Mouse (Mus musculus): ENCODE data around the gene Stk31. TPM values are rescaled to one million over a fixed set of nuclear protein-coding genes. Genes with fewer than 3 reads are reported as not detected.
"Not testable (repeated sequence)": the region's sequence is repeated elsewhere in the genome, so short reads cannot be mapped to it uniquely, and the experiment has no call there.

Gene Stk31
- polyA plus RNA-seq, 1 experiment from 2014 or later: not detected

DNA sequence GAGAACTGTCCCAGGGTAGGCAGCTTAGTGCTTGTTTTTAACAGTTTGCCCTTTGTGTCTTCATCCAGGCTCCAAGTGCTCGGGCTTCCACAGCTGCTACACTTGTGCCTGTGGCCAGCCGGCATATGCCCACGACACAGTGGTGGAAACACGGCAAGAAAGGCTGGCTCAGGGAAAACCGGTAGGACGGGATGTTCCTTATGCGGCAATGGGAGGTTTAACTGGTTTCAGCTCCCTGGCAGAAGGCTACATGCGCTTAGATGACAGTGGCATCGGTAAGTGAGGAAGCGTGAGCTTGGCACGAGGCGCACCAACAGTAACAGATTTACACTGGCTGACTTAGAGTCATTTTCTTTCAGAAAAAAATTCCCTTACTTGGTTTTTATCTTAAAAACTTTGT, 17.1 kb upstream of the Stk31 start:
- H3K4me1 ChIP-seq (ENCODE audit: control insufficient read depth, low read depth, low read length): no peaks in the 10 kb centered on the region; the same call in 1 of the 2 replicates
- no peak overlapping the region for H3K9ac ChIP-seq (ENCODE audit: low read depth, low read length)
- no peak overlapping the region for H3K4me2 ChIP-seq (ENCODE audit: low read depth, low read length)
- H3K36me3 ChIP-seq (ENCODE audit: control insufficient read depth, insufficient read depth): no peaks in the 10 kb centered on the region
- H3K27ac ChIP-seq (ENCODE audit: low read length): no peak overlapping the region
- no peaks in the 10 kb centered on the region for H3K9me3 ChIP-seq (replicated peaks; ENCODE audit: control insufficient read depth, low read length)
- 68% methylated on average over 12 of the region's 12 CpGs for WGBS (ENCODE audit: insufficient replicate concordance)
- ATAC-seq (ENCODE audit: low read depth): no peak
- no peaks in the 10 kb centered on the region for H3K27me3 ChIP-seq (ENCODE audit: control insufficient read depth, insufficient read depth, low read depth, low read length)
- H3K4me3 ChIP-seq (ENCODE audit: low read depth, low read length): no peak overlapping the region

GRCm38 (mm10) chr6:49394276-49394675, 1.1 kb upstream of the Stk31 start:
- Histone ChIP-seq H3K4me3 (ENCODE audit: low read depth, low read length) (no peak overlapping the region), H3K4me2 (ENCODE audit: low read depth, low read length) (no peak overlapping the region), H3K4me1 (ENCODE audit: control insufficient read depth, low read depth, low read length) (no peaks in the 10 kb centered on the region), H3K36me3 (ENCODE audit: control insufficient read depth, insufficient read depth) (no peaks in the 10 kb centered on the region), H3K27me3 (ENCODE audit: control insufficient read depth, insufficient read depth, low read depth, low read length) (no peaks in the 10 kb centered on the region), H3K9me3 (replicated peaks; ENCODE audit: control insufficient read depth, low read length) (no peaks in the 10 kb centered on the region), H3K9ac (ENCODE audit: low read depth, low read length) (no peak overlapping the region), H3K27ac (ENCODE audit: low read length) (no peak overlapping the region)
- no peak for ATAC-seq (ENCODE audit: low read depth)
- WGBS (ENCODE audit: insufficient replicate concordance): 51% methylated on average over 1 of the region's 1 CpGs

- Histone ChIP-seq H3K36me3 (ENCODE audit: control insufficient read depth, insufficient read depth) (no peaks in the 10 kb centered on the region), H3K27me3 (ENCODE audit: control insufficient read depth, insufficient read depth, low read depth, low read length) (no peaks in the 10 kb centered on the region)
Observed at GRCm38 (mm10) chr6:49397466-49397865, 2.1 kb downstream of the Stk31 start.

DNA sequence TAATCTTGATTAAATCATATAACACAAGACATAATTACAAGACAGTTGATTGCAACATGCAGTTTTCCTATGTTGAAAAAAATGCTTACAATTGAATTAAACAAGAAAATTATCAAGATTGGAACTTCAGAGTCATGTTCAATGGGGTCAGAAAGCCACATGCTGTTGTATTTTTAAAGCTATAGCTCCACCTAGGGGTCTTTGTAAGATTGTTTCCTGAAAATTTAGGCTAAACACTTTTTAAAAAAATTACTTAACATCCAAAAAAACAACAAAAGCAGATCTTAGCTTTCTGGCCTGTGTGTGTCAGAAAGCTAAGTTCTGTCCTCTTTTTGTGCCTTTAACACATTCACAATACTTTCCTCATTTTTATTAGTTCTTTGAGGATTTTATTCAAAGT, 3.0 kb downstream of the Stk31 start:
- no peak overlapping the region for H3K4me2 ChIP-seq (ENCODE audit: low read depth, low read length)
- H3K4me1 ChIP-seq (ENCODE audit: control insufficient read depth, low read depth, low read length): no peaks in the 10 kb centered on the region
- H3K27ac ChIP-seq (ENCODE audit: low read length): no peak overlapping the region
- H3K9me3 ChIP-seq (replicated peaks; ENCODE audit: control insufficient read depth, low read length): no peaks in the 10 kb centered on the region
- H3K27me3 ChIP-seq (ENCODE audit: control insufficient read depth, insufficient read depth, low read depth, low read length): no peaks in the 10 kb centered on the region
- H3K36me3 ChIP-seq (ENCODE audit: control insufficient read depth, insufficient read depth): no peaks in the 10 kb centered on the region
- no peak overlapping the region for H3K4me3 ChIP-seq (ENCODE audit: low read depth, low read length)
- no peak overlapping the region for H3K9ac ChIP-seq (ENCODE audit: low read depth, low read length)
- ATAC-seq (ENCODE audit: low read depth): no peak

More at GRCm38 (mm10) chr6:49397466-49397865, 2.1 kb downstream of the Stk31 start:
- no peak for ATAC-seq (ENCODE audit: low read depth)
- no peak overlapping the region for H3K9ac ChIP-seq (ENCODE audit: low read depth, low read length)
- H3K4me2 ChIP-seq (ENCODE audit: low read depth, low read length): no peak overlapping the region
- no peaks in the 10 kb centered on the region for H3K9me3 ChIP-seq (replicated peaks; ENCODE audit: control insufficient read depth, low read length)
- H3K4me3 ChIP-seq (ENCODE audit: low read depth, low read length): no peak overlapping the region
- H3K27ac ChIP-seq (ENCODE audit: low read length): no peak overlapping the region
- H3K4me1 ChIP-seq (ENCODE audit: control insufficient read depth, low read depth, low read length): no peaks in the 10 kb centered on the region

DNA sequence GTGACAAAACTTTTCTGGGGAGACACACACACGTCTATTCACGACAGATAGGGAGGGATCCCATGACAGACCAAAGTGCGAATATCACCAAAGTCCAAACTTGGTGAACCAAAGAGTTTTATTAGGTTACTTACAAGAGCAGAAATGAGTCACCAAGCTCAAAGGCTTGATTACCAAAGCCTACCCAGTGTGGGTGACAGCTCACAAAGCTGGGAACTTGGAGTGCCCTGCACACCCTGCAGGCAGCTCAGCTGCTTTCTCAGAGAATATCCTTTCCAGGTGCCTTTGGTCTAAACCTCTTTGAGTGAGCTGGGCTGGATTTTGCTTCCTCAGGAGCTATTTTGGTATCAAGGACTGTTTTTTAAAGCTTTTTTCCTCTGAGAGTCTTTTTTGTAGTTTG, 15.4 kb downstream of the Stk31 start:
- ATAC-seq (ENCODE audit: low read depth): no peak
- no peaks in the 10 kb centered on the region for H3K36me3 ChIP-seq (ENCODE audit: control insufficient read depth, insufficient read depth)
- H3K4me2 ChIP-seq (ENCODE audit: low read depth, low read length): no peak overlapping the region
- H3K27ac ChIP-seq (ENCODE audit: low read length): no peak overlapping the region
- no peaks in the 10 kb centered on the region for H3K4me1 ChIP-seq (ENCODE audit: control insufficient read depth, low read depth, low read length)
- no peak overlapping the region for H3K4me3 ChIP-seq (ENCODE audit: low read depth, low read length)
- H3K9ac ChIP-seq (ENCODE audit: low read depth, low read length): no peak overlapping the region
- WGBS (ENCODE audit: insufficient replicate concordance): 61% methylated on average over 3 of the region's 3 CpGs
- no peaks in the 10 kb centered on the region for H3K27me3 ChIP-seq (ENCODE audit: control insufficient read depth, insufficient read depth, low read depth, low read length)
- H3K9me3 ChIP-seq (replicated peaks; ENCODE audit: control insufficient read depth, low read length): no peaks in the 10 kb centered on the region

DNA sequence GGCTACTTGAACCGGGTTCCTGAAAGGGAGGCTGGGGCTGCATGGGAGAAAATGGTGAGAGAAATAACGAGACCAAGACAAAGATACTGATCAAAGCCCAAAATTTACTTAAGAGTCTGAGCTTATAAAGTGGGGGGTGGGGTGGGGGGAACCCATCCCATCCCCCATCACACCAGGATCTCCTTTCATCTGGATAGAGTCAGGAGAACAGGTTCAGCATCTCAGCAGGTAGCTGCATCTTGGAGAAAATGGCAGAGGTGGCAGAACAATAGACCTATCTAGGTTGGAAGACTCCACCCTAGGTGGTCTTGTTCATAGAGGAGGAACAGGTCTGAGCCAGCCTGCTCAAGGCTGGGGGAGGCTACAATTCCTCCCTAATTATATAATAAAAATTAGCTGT, 17.6 kb downstream of the Stk31 start:
- H3K4me2 ChIP-seq (ENCODE audit: low read depth, low read length); H3K4me1 ChIP-seq (ENCODE audit: control insufficient read depth, low read depth, low read length); H3K27me3 ChIP-seq (ENCODE audit: control insufficient read depth, insufficient read depth, low read depth, low read length); H3K9me3 ChIP-seq (replicated peaks; ENCODE audit: control insufficient read depth, low read length); H3K9ac ChIP-seq (ENCODE audit: low read depth, low read length); ATAC-seq (ENCODE audit: low read depth); H3K36me3 ChIP-seq (ENCODE audit: control insufficient read depth, insufficient read depth); H3K27ac ChIP-seq (ENCODE audit: low read length); H3K4me3 ChIP-seq (ENCODE audit: low read depth, low read length): not testable (repeated sequence)
- WGBS (ENCODE audit: insufficient replicate concordance): 37% methylated on average over 2 of the region's 2 CpGs

DNA sequence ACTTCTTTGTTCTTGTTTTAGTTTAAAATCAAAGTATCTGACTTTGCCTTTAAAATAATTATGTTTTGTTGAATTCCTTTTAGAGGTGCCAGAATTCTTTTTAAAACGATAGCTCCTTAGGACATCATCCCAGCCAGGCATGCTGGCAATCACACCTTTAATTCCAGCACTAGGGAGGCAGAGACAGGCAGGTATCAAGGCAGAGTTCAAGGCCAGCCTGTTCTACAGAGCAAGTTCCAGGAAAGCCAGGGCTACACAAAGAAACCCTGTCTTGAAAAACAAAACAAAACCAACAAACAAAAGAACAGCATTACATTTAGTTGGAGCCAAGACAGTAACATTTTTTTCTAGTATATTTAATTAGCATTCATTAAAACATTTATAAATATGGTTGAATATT, 20.6 kb downstream of the Stk31 start:
- no peaks in the 10 kb centered on the region for H3K4me1 ChIP-seq (ENCODE audit: control insufficient read depth, low read depth, low read length)
- 58% methylated on average over 1 of the region's 1 CpGs for WGBS (ENCODE audit: insufficient replicate concordance)
- no peaks in the 10 kb centered on the region for H3K36me3 ChIP-seq (ENCODE audit: control insufficient read depth, insufficient read depth)
- no peak for ATAC-seq (ENCODE audit: low read depth)
- no peaks in the 10 kb centered on the region for H3K9me3 ChIP-seq (replicated peaks; ENCODE audit: control insufficient read depth, low read length)
- H3K9ac ChIP-seq (ENCODE audit: low read depth, low read length): no peak overlapping the region
- H3K27ac ChIP-seq (ENCODE audit: low read length): no peak overlapping the region
- no peak overlapping the region for H3K4me2 ChIP-seq (ENCODE audit: low read depth, low read length)
- H3K27me3 ChIP-seq (ENCODE audit: control insufficient read depth, insufficient read depth, low read depth, low read length): no peaks in the 10 kb centered on the region
- no peak overlapping the region for H3K4me3 ChIP-seq (ENCODE audit: low read depth, low read length)

GRCm38 (mm10) chr6:49437306-49437705, 41.9 kb downstream of the Stk31 start:
- Histone ChIP-seq H3K27me3 (ENCODE audit: control insufficient read depth, insufficient read depth, low read depth, low read length) (no peaks in the 10 kb centered on the region), H3K27ac (ENCODE audit: low read length) (no peak overlapping the region), H3K4me2 (ENCODE audit: low read depth, low read length) (no peak overlapping the region), H3K36me3 (ENCODE audit: control insufficient read depth, insufficient read depth) (no peaks in the 10 kb centered on the region), H3K9ac (ENCODE audit: low read depth, low read length) (no peak overlapping the region), H3K4me3 (ENCODE audit: low read depth, low read length) (no peak overlapping the region), H3K9me3 (replicated peaks; ENCODE audit: control insufficient read depth, low read length) (no peaks in the 10 kb centered on the region), H3K4me1 (ENCODE audit: control insufficient read depth, low read depth, low read length) (no peaks in the 10 kb centered on the region)
- 41% methylated on average over 1 of the region's 1 CpGs for WGBS (ENCODE audit: insufficient replicate concordance)
- no peak for ATAC-seq (ENCODE audit: low read depth)

- 39% methylated on average over 5 of the region's 5 CpGs for WGBS (ENCODE audit: insufficient replicate concordance)
- Histone ChIP-seq H3K4me2 (ENCODE audit: low read depth, low read length) (no peak overlapping the region), H3K9ac (ENCODE audit: low read depth, low read length) (no peak overlapping the region), H3K9me3 (replicated peaks; ENCODE audit: control insufficient read depth, low read length) (no peaks in the 10 kb centered on the region), H3K4me1 (ENCODE audit: control insufficient read depth, low read depth, low read length) (no peaks in the 10 kb centered on the region), H3K4me3 (ENCODE audit: low read depth, low read length) (no peak overlapping the region), H3K27me3 (ENCODE audit: control insufficient read depth, insufficient read depth, low read depth, low read length) (no peaks in the 10 kb centered on the region), H3K27ac (ENCODE audit: low read length) (no peak overlapping the region), H3K36me3 (ENCODE audit: control insufficient read depth, insufficient read depth) (no peaks in the 10 kb centered on the region)
- ATAC-seq (ENCODE audit: low read depth): no peak
Observed at GRCm38 (mm10) chr6:49458112-49458511, 62.7 kb downstream of the Stk31 start.

GRCm38 (mm10) chr6:49483205-49483604, 87.8 kb downstream of the Stk31 start:
- Histone ChIP-seq H3K27ac (ENCODE audit: low read length) (no peak overlapping the region), H3K4me3 (ENCODE audit: low read depth, low read length) (no peak overlapping the region), H3K4me2 (ENCODE audit: low read depth, low read length) (no peak overlapping the region), H3K9ac (ENCODE audit: low read depth, low read length) (no peak overlapping the region), H3K4me1 (ENCODE audit: control insufficient read depth, low read depth, low read length) (no peaks in the 10 kb centered on the region), H3K9me3 (replicated peaks; ENCODE audit: control insufficient read depth, low read length) (no peaks in the 10 kb centered on the region), H3K36me3 (ENCODE audit: control insufficient read depth, insufficient read depth) (no peaks in the 10 kb centered on the region), H3K27me3 (ENCODE audit: control insufficient read depth, insufficient read depth, low read depth, low read length) (no peaks in the 10 kb centered on the region)
- 58% methylated on average over 2 of the region's 2 CpGs for WGBS (ENCODE audit: insufficient replicate concordance)
- no peak for ATAC-seq (ENCODE audit: low read depth)

Measured in liver, embryonic 16.5 days (tissue).